Mouse (Mus musculus) megakaryocyte, embryonic 14.5 days (primary cell): ENCODE measurements around the gene Smg6.

Experiments
- FLI1 ChIP-seq: IDR thresholded peaks from 2 replicates; pipeline ENCODE4 v1.6.1; 2012; ENCODE audit warnings: low read length, inconsistent platforms, mixed read lengths
- GATA1 ChIP-seq: IDR thresholded peaks from 3 replicates; pipeline ENCODE4 v1.6.1; 2012; ENCODE audit warnings: mixed read lengths, low read length, inconsistent platforms, borderline replicate concordance

DNA sequence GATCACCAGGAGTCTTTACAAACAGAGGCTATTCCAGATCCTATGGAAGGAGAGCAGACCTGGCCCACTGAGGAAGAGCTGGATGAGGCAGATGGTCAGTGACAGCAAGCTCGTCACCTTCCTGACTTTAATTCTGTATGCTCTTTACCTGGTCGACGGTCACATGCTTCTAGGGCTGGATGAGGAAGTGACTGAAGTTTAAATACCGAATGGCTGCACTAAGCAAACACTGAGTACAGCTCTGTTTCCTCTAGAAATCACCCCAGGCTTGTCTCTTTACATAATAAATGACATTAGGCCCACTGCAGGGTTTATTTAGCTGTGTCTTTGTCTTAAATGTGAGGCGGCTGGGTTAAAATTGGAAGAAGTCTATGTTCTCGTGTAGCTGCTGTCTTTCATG is 24.1 kb upstream of the Smg6 start:
- TF ChIP-seq GATA1 (no peak), FLI1 (no peak)
